Mouse (Mus musculus) lung, postnatal 0 days (tissue): Measurements from ENCODE around the gene Map3k1. TPM values are rescaled to one million over a fixed set of nuclear protein-coding genes. Genes with fewer than 3 reads are reported as not detected.

Source experiments
- ATAC-seq: fragments of 200-750 bp; cut with Nextera tagmentation; 2 replicates; pipeline ENCODE4 v1.8.0; 2017; ENCODE audit warnings: moderate library complexity
- DNase-seq: peaks from one replicate; pipeline ENCODE4 v3.0.0-alpha.2; 2016; ENCODE audit warnings: low spot score
- H3K27ac ChIP-seq: fragments of 300-500 bp; sonication (generic); 2 replicates; pipeline ENCODE4 v1.5.1; 2014; ENCODE audit warnings: antibody characterized with exemption, mild to moderate bottlenecking, low read length, mixed read lengths
- H3K27me3 ChIP-seq: fragments of 300-500 bp; sonication (generic); replicated peaks from 2 replicates; pipeline ENCODE4 v1.6.1; 2014; ENCODE audit warnings: low read length, mixed read lengths; ENCODE audit not compliant: insufficient read depth
- H3K36me3 ChIP-seq: fragments of 300-500 bp; sonication (generic); 2 replicates; pipeline ENCODE4 v1.6.1; 2014; ENCODE audit warnings: low read length, mixed read lengths; ENCODE audit not compliant: insufficient read depth
- H3K4me1 ChIP-seq: fragments of 300-500 bp; sonication (generic); 2 replicates; pipeline ENCODE4 v1.6.1; 2014; ENCODE audit warnings: antibody characterized with exemption, low read depth, low read length, mixed read lengths; ENCODE audit not compliant: insufficient read depth
- H3K4me2 ChIP-seq: fragments of 300-500 bp; sonication (generic); replicated peaks from 2 replicates; pipeline ENCODE4 v1.6.1; 2014; ENCODE audit warnings: low read depth, mild to moderate bottlenecking, low read length, moderate library complexity, mixed read lengths
- H3K4me3 ChIP-seq: fragments of 300-500 bp; sonication (generic); 2 replicates; pipeline ENCODE4 v1.5.1; 2014; ENCODE audit warnings: low read depth, low read length
- H3K9ac ChIP-seq: fragments of 300-500 bp; sonication (generic); replicated peaks from 2 replicates; pipeline ENCODE4 v1.6.1; 2014; ENCODE audit warnings: low read depth, mild to moderate bottlenecking
- H3K9me3 ChIP-seq: fragments of 300-500 bp; sonication (generic); 2 replicates; pipeline ENCODE4 v1.6.1; 2016; ENCODE audit warnings: low read length, mixed read lengths
- CTCF ChIP-seq: IDR thresholded peaks from 2 replicates; pipeline ENCODE4 v1.5.1; 2016; ENCODE audit warnings: antibody characterized with exemption, mild to moderate bottlenecking
- EP300 ChIP-seq: IDR thresholded peaks from 2 replicates; pipeline ENCODE4 v1.6.1; 2016; ENCODE audit warnings: antibody characterized with exemption, mild to moderate bottlenecking, control low read depth
- WGBS: fragments of 180-500 bp; shearing (Covaris S2); extraction: QIAGEN DNeasy Blood & Tissue Kit; methylation state at CpG from one replicate; pipeline ENCODE4 v1.1.7; 2014; 5-methylcytosine and 5-hydroxymethylcytosine counted together
- polyA plus RNA-seq: library from polyadenylated mRNA; unstranded; fragments of >200 nt; fragmentation: Nextera tagmentation; extraction: Ambion mirVana; gene quantifications from 2 replicates; pipeline ENCODE4 v1.2.1, GENCODE M21; 2015

Map3k1 gene
- polyA plus RNA-seq, 1 experiment from 2014 or later = 16.6 TPM

GRCm38 (mm10) chr13:111807596-111808386, 1.0 kb downstream of the Map3k1 start:
- H3K4me3 ChIP-seq = peak overlapping the region; percentile 97
- no peaks in the 10 kb centered on the region for H3K27me3 ChIP-seq
- no peak for TF ChIP-seq CTCF
- no peak for TF ChIP-seq EP300
- under 1% methylated on average over 45 of the region's 79 CpGs for WGBS
- H3K9ac ChIP-seq = peak overlapping the region; percentile 88
- ATAC-seq (peak; percentile 10), DNase-seq (peak; percentile 68)
- H3K4me2 ChIP-seq = peak overlapping the region; percentile 87
- no peaks in the 10 kb centered on the region for H3K36me3 ChIP-seq
- H3K4me1 ChIP-seq = peaks cover 20% of the 10 kb centered on the region
- peak overlapping the region; percentile 98 for H3K27ac ChIP-seq
- no peaks in the 10 kb centered on the region for H3K9me3 ChIP-seq

- Histone ChIP-seq H3K27ac (peak overlapping the region; percentile 98), H3K4me3 (peak overlapping the region; percentile 97), H3K9me3 (no peaks in the 10 kb centered on the region), H3K27me3 (no peaks in the 10 kb centered on the region), H3K9ac (peak overlapping the region; percentile 88), H3K4me2 (peak overlapping the region; percentile 87), H3K36me3 (no peaks in the 10 kb centered on the region), H3K4me1 (peaks cover 23% of the 10 kb centered on the region)
- DNase-seq (peak; percentile 49), ATAC-seq (no peak)
- WGBS = under 1% methylated on average over 11 of the region's 11 CpGs
- TF ChIP-seq CTCF (no peak), EP300 (0 out of 2 replicates have a peak, but pooled peaks have one; percentile 28)
Observed at GRCm38 (mm10) chr13:111807105-111807595, 1.6 kb downstream of the Map3k1 start.

- H3K4me3 ChIP-seq = 0 out of 2 replicates have a peak overlapping the region, but pooled peaks have one; percentile 97
- H3K9me3 ChIP-seq = no peaks in the 10 kb centered on the region
- H3K36me3 ChIP-seq = no peaks in the 10 kb centered on the region
- ATAC-seq = no peak
- 17% methylated on average over 15 of the region's 15 CpGs for WGBS
- peak overlapping the region; percentile 87 for H3K4me2 ChIP-seq
- peak overlapping the region; percentile 76 for H3K27ac ChIP-seq
- no peak for TF ChIP-seq EP300
- TF ChIP-seq CTCF = peak; percentile 64
- no peak overlapping the region for H3K9ac ChIP-seq
- H3K27me3 ChIP-seq = no peaks in the 10 kb centered on the region
- H3K4me1 ChIP-seq = peaks cover 29% of the 10 kb centered on the region
- DNase-seq = peak; percentile 58
Observed at GRCm38 (mm10) chr13:111805738-111806722, 2.8 kb downstream of the Map3k1 start.

- peak overlapping the region; percentile 76 for H3K27ac ChIP-seq
- no peaks in the 10 kb centered on the region for H3K27me3 ChIP-seq
- ATAC-seq (no peak), DNase-seq (peak; percentile 78)
- no peak overlapping the region for H3K4me3 ChIP-seq
- no peaks in the 10 kb centered on the region for H3K36me3 ChIP-seq
- H3K4me1 ChIP-seq = peaks cover 29% of the 10 kb centered on the region
- 23% methylated on average over 10 of the region's 10 CpGs for WGBS
- peak overlapping the region; percentile 38 for H3K4me2 ChIP-seq
- TF ChIP-seq CTCF (no peak), EP300 (0 out of 2 replicates have a peak, but pooled peaks have one; percentile 6)
- no peaks in the 10 kb centered on the region for H3K9me3 ChIP-seq
- no peak overlapping the region for H3K9ac ChIP-seq
Observed at GRCm38 (mm10) chr13:111804951-111805673, 3.7 kb downstream of the Map3k1 start.

- no peak overlapping the region for H3K9ac ChIP-seq
- no peak for ATAC-seq
- peak overlapping the region; percentile 38; the same call in 1 of the 2 replicates for H3K4me2 ChIP-seq
- peaks cover 29% of the 10 kb centered on the region for H3K4me1 ChIP-seq
- no peak overlapping the region for H3K4me3 ChIP-seq
- no peaks in the 10 kb centered on the region for H3K27me3 ChIP-seq
- DNase-seq = no peak
- TF ChIP-seq CTCF (no peak), EP300 (no peak)
- WGBS = 40% methylated on average over 8 of the region's 8 CpGs
- no peaks in the 10 kb centered on the region for H3K9me3 ChIP-seq
- no peaks in the 10 kb centered on the region for H3K36me3 ChIP-seq
- 0 out of 2 replicates have a peak overlapping the region, but pooled peaks have one; percentile 76 for H3K27ac ChIP-seq
Observed at GRCm38 (mm10) chr13:111804189-111804588, 4.6 kb downstream of the Map3k1 start.
